Mouse (Mus musculus) mouse embryonic stem cell (cell line): ENCODE measurements at regions not wholly inside any gene's neighbourhood (a gene's known extent, or its start where the extent isn't known, plus 50 kb on each side); places are given as distances from the start of the nearest gene placed in this dataset.

Source experiments
- in situ Hi-C, 2 experiments: fragments of 300-500 bp; cut with MboI; formaldehyde crosslinking; loops; 1 replicate in 1 of 2; 3 replicates in 1 of 2; pipeline ENCODE4 v1.14.3; 2019 to 2020; ENCODE audit warnings: low sequenced_read_pairs in 2 of 2, low pct_unique_long_range_greater_than_20kb in 1 of 2, mixed read lengths in 1 of 2; ENCODE audit not compliant: unreplicated experiment in 1 of 2

GRCm38 (mm10) chr3:58315236-58315635 lies 99.3 kb upstream of the Tsc22d2 start:
- in situ Hi-C loops, result no loop called here

GRCm38 (mm10) chr3:58317240-58317639 lies 97.3 kb upstream of the Tsc22d2 start:
- in situ Hi-C loops, result no loop called here

- in situ Hi-C loops, result no loop called here
Observed at GRCm38 (mm10) chr3:58318756-58319155, 95.8 kb upstream of the Tsc22d2 start.

- in situ Hi-C loops, result no loop called here
Observed at GRCm38 (mm10) chr3:58319463-58319862, 95.1 kb upstream of the Tsc22d2 start.

GRCm38 (mm10) chr3:58320812-58321211 lies 93.7 kb upstream of the Tsc22d2 start:
- in situ Hi-C loops, result no loop called here

GRCm38 (mm10) chr3:58322322-58322721 lies 92.2 kb upstream of the Tsc22d2 start:
- in situ Hi-C loops, result no loop called here

- in situ Hi-C loops, result no loop called here
Observed at GRCm38 (mm10) chr3:58327721-58328120, 86.8 kb upstream of the Tsc22d2 start.

GRCm38 (mm10) chr3:58330186-58330585 lies 84.3 kb upstream of the Tsc22d2 start:
- in situ Hi-C loops, result no loop called here

- in situ Hi-C loops, result no loop called here
Observed at GRCm38 (mm10) chr3:58333997-58334396, 80.5 kb upstream of the Tsc22d2 start.

GRCm38 (mm10) chr3:58335277-58335676 lies 79.2 kb upstream of the Tsc22d2 start:
- in situ Hi-C loops, result no loop called here

- in situ Hi-C loops, result no loop called here
Observed at GRCm38 (mm10) chr3:58336135-58336534, 78.4 kb upstream of the Tsc22d2 start.

GRCm38 (mm10) chr3:58336590-58336989 lies 77.9 kb upstream of the Tsc22d2 start:
- in situ Hi-C loops, result no loop called here

GRCm38 (mm10) chr3:58338976-58339375 lies 75.5 kb upstream of the Tsc22d2 start:
- in situ Hi-C loops, result no loop called here

GRCm38 (mm10) chr3:58342096-58342495 lies 72.4 kb upstream of the Tsc22d2 start:
- in situ Hi-C loops, result no loop called here

GRCm38 (mm10) chr3:58362563-58362962 lies 52.0 kb upstream of the Tsc22d2 start:
- in situ Hi-C loops, result no loop called here

- in situ Hi-C loops, result no loop called here
Observed at GRCm38 (mm10) chr3:58364526-58364925, 50.0 kb upstream of the Tsc22d2 start.
